Mouse (Mus musculus): ENCODE results near the gene Ccr1. TPM values are rescaled to one million over a fixed set of nuclear protein-coding genes. Genes with fewer than 3 reads are reported as not detected.
A peak's percentile ranks its signal among the peaks of the same experiment; 100 is the strongest.
"Not testable (repeated sequence)": the region's sequence is repeated elsewhere in the genome, so short reads cannot be mapped to it uniquely, and the experiment has no call there.

Ccr1 gene
- total RNA-seq, 1 experiment: not detected

DNA sequence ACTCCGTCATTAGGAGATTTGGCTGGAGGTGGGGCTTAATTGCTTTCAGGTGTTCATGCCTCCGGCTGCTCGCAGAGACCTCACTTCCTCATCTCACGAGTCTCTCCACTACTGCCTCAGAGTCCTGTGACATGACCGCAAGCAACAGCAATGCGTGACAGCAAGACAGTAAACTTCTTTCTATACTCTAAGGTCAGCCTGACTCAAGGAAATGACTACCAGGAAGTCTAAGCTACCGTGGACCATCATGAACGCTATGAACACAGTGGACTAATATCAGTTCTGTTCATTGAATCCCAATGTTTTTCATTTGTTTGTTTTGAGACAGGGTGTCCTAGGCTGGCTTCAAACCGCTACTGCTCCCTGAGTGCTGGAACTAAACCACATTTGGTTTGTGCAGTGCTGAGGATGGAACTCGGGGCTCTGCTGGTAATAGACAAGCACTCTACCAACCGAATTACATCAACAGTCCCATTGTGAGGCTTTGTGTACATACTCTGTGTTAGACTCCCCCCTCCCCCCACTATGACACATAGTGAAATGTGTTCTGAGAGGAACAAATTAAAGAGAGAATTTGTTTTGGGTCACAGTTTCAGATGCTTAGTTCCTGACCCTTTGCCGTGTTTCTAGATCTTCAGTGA, 40.3 kb downstream of the Ccr1 start:
- Histone ChIP-seq H3K27ac (ENCODE audit: insufficient read depth, low read depth, low read length, poor library complexity, severe bottlenecking) (no peak overlapping the region), H3K36me3 (ENCODE audit: control insufficient read depth, insufficient read depth, low read length, poor library complexity, severe bottlenecking) (peaks cover 14% of the 10 kb centered on the region; the same call in 1 of the 2 replicates), H3K4me1 (ENCODE audit: control insufficient read depth in 2 of 2, insufficient read depth in 2 of 2, low read length in 2 of 2, poor library complexity in 1 of 2) (no peaks in the 10 kb centered on the region), H3K9me3 (ENCODE audit: control insufficient read depth, insufficient read depth, low read depth, low read length) (peaks cover 61% of the 10 kb centered on the region), H3K4me3 (ENCODE audit: insufficient read depth in 1 of 2, low read depth in 1 of 2, low read length in 2 of 2, poor library complexity in 1 of 2, severe bottlenecking in 1 of 2) (no peak overlapping the region), H3K9ac (ENCODE audit: insufficient read depth, low read depth, low read length, poor library complexity, severe bottlenecking) (no peak overlapping the region)
- TF ChIP-seq HCFC1 (IDR thresholded peaks at IDR 0.05; ENCODE audit: borderline replicate concordance, insufficient read depth, low read length): no peak
- TF ChIP-seq CHD2 (IDR thresholded peaks at IDR 0.05; ENCODE audit: low read depth, low read length): no peak
- TF ChIP-seq ZNF384 (IDR thresholded peaks at IDR 0.05; ENCODE audit: low read depth, low read length): no peak
- TF ChIP-seq ZC3H11A (IDR thresholded peaks at IDR 0.05; ENCODE audit: borderline replicate concordance, low read depth, low read length): no peak
- TF ChIP-seq MAFK (IDR thresholded peaks at IDR 0.05; ENCODE audit: insufficient read depth, low read depth, low read length): no peak
- in situ Hi-C loops (cut with MboI; ENCODE audit: low sequenced_read_pairs in 2 of 2, unreplicated experiment in 2 of 2): no loop called here
- DNase-seq (ENCODE audit: low read depth, low spot score): no peak

DNA sequence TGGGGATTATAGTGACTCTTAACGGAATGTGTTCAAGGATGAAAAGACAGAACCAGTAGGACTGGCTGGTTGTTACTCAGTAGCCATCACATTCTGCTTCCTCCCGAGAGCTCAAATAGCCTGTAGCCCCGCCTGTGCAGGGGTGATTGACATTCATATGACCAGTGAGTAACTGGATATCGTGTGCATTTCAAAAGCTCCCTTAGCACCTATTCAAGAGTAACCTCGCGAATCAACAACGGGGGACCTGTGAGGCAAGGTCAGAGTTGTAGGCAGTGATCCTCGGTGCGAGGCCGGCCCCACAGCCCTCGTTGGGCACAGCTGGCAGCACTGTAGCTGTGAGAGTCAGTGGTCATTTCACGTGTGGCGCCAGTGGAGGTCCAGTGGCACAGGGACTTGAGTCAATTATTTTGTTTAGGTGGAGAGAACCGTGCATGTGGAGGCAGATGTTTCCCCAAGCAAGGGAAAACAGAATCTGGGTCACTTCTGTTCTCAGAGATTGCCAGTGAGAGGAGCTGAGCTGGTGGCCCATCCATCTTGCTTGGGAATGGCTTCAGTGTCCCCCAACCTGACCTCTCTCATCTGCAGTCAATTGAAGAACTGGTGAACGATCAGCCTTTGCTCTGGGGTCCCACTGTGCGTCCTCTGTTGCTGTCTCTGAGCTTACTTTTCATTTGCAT, 41.1 kb downstream of the Ccr1 start:
- Histone ChIP-seq H3K4me3 (ENCODE audit: insufficient read depth in 1 of 2, low read depth in 1 of 2, low read length in 2 of 2, poor library complexity in 1 of 2, severe bottlenecking in 1 of 2) (no peak overlapping the region), H3K4me1 (ENCODE audit: control insufficient read depth in 2 of 2, insufficient read depth in 2 of 2, low read length in 2 of 2, poor library complexity in 1 of 2) (no peaks in the 10 kb centered on the region), H3K27ac (ENCODE audit: insufficient read depth, low read depth, low read length, poor library complexity, severe bottlenecking) (no peak overlapping the region; the same call in 1 of the 2 replicates), H3K9me3 (ENCODE audit: control insufficient read depth, insufficient read depth, low read depth, low read length) (peaks cover 54% of the 10 kb centered on the region), H3K9ac (ENCODE audit: insufficient read depth, low read depth, low read length, poor library complexity, severe bottlenecking) (no peak overlapping the region), H3K36me3 (ENCODE audit: control insufficient read depth, insufficient read depth, low read length, poor library complexity, severe bottlenecking) (peaks cover 9% of the 10 kb centered on the region; the same call in 1 of the 2 replicates)
- no peak for DNase-seq (ENCODE audit: low read depth, low spot score)
- TF ChIP-seq HCFC1 (IDR thresholded peaks at IDR 0.05; ENCODE audit: borderline replicate concordance, insufficient read depth, low read length): no peak
- in situ Hi-C loops (cut with MboI; ENCODE audit: low sequenced_read_pairs in 2 of 2, unreplicated experiment in 2 of 2): no loop called here

DNA sequence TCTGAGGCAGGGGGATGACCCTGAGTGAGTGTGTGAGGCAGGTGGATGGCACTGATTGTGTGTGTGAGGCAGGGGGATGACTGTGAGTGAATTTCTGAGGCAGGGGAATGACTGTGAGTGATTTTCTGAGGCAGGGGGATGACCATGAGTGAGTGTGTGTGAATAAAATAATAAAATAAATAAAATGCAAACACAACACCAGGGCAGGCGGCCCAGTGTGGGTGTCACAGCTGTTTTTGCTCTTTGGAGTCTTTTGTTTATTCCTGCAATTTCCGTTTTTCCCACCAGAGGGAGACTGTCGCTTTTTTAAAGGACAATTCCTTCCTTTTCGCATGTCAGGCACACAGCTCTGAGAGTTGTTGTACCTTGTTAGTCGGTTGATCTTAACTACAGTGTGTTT, 42.5 kb downstream of the Ccr1 start:
- H3K27ac ChIP-seq (ENCODE audit: insufficient read depth, low read depth, low read length, poor library complexity, severe bottlenecking); H3K36me3 ChIP-seq (ENCODE audit: control insufficient read depth, insufficient read depth, low read length, poor library complexity, severe bottlenecking); H3K4me3 ChIP-seq (ENCODE audit: insufficient read depth in 1 of 2, low read depth in 1 of 2, low read length in 2 of 2, poor library complexity in 1 of 2, severe bottlenecking in 1 of 2); in situ Hi-C loops (cut with MboI; ENCODE audit: low sequenced_read_pairs in 2 of 2, unreplicated experiment in 2 of 2); DNase-seq (ENCODE audit: low read depth, low spot score); H3K4me1 ChIP-seq (ENCODE audit: control insufficient read depth in 2 of 2, insufficient read depth in 2 of 2, low read length in 2 of 2, poor library complexity in 1 of 2); H3K9ac ChIP-seq (ENCODE audit: insufficient read depth, low read depth, low read length, poor library complexity, severe bottlenecking): not testable (repeated sequence)
- H3K9me3 ChIP-seq (ENCODE audit: control insufficient read depth, insufficient read depth, low read depth, low read length): peaks cover 42% of the 10 kb centered on the region

DNA sequence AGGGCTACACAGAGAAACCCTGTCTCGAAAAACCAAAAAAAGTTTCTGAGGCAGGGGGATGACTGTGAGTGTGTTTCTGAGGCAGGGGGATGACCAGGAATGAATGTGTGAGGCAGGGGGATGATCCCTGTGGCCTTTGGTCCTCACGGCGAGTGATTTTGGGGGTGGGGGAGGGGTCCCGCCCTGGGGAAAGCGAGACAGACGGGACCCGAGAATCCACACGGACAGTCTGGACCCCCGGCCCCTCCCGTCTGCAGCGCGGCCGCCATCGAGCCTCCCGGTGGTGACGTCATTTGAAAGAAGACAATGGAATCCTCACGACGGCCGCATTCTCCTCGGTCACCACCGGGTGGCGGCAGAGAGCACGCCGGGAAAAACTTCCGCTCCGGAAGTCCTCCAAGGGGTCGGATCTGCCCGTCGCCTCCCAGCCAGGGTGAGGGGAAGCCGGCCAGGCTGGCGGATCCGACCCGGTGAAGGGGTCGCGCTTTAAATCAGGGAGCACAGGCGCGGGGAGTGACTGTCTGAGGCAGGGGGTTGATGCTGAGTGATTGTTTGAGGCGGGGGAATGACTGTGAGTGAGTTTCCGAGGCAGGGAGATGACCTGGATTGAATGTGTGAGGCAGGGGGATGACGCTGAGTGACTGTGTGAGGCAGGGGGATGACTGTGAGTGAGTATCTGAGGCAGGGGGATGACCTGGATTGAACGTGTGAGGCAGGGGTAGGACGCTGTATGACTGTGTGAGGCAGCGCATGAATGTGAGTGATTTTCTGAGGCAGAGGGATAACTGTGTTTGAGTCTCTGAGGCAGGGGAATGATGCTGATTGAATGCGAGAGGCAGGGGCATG, 43.2 kb downstream of the Ccr1 start:
- Histone ChIP-seq H3K4me3 (ENCODE audit: insufficient read depth in 1 of 2, low read depth in 1 of 2, low read length in 2 of 2, poor library complexity in 1 of 2, severe bottlenecking in 1 of 2) (peak overlapping the region; percentile 53 to 59), H3K9ac (ENCODE audit: insufficient read depth, low read depth, low read length, poor library complexity, severe bottlenecking) (peak overlapping the region; percentile 57), H3K4me1 (ENCODE audit: control insufficient read depth in 2 of 2, insufficient read depth in 2 of 2, low read length in 2 of 2, poor library complexity in 1 of 2) (no peaks in the 10 kb centered on the region), H3K36me3 (ENCODE audit: control insufficient read depth, insufficient read depth, low read length, poor library complexity, severe bottlenecking) (no peaks in the 10 kb centered on the region; the same call in 1 of the 2 replicates), H3K27ac (ENCODE audit: insufficient read depth, low read depth, low read length, poor library complexity, severe bottlenecking) (peak overlapping the region; percentile 87), H3K9me3 (ENCODE audit: control insufficient read depth, insufficient read depth, low read depth, low read length) (peaks cover 35% of the 10 kb centered on the region)
- TF ChIP-seq ZC3H11A (IDR thresholded peaks at IDR 0.05; ENCODE audit: borderline replicate concordance, low read depth, low read length): peak; percentile 4; the same call in 1 of the 2 replicates
- TF ChIP-seq CHD2 (IDR thresholded peaks at IDR 0.05; ENCODE audit: low read depth, low read length): no peak
- peak; percentile 65; the same call in 1 of the 2 replicates for TF ChIP-seq HCFC1 (IDR thresholded peaks at IDR 0.05; ENCODE audit: borderline replicate concordance, insufficient read depth, low read length)
- TF ChIP-seq MAFK (IDR thresholded peaks at IDR 0.05; ENCODE audit: insufficient read depth, low read depth, low read length): no peak
- in situ Hi-C loops (cut with MboI; ENCODE audit: low sequenced_read_pairs in 2 of 2, unreplicated experiment in 2 of 2): no loop called here
- DNase-seq (ENCODE audit: low read depth, low spot score): peak; percentile 61
